Mouse (Mus musculus): ENCODE results near the gene Irak1bp1.

Irak1bp1 gene

GRCm38 (mm10) chr9:82884177-82884576 lies 54.8 kb downstream of the Irak1bp1 start:
- DNase-seq: no peak

DNA sequence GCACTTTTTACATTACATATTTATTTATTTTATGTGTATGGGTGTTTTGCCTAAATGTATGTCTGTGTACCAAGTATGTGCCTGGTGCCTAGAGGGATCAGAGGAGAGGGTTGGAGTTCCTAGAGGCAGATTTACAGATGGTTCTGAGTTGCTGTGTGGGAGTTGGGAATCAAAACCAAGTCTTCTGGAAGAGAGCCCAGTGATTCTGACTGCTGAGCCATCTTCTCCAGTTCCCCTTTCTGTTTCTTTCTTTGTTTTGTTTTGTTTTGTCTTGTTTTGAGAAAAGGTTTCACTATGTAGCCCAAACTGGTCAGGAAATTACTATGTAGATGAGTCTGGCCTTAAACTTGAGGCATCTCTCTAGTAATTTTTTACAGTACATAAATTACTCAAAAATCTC lies 59.3 kb downstream of the Irak1bp1 start:
- peak; percentile 37 for DNase-seq

All from layer of hippocampus, adult 9-11 months (tissue).